Mouse (Mus musculus): ENCODE data around the gene Sema6d.

The Sema6d gene

GRCm38 (mm10) chr2:124621972-124622621 lies 532.3 kb downstream of the Sema6d start:
- DNase-seq = no peak

- DNase-seq = no peak
Measured at GRCm38 (mm10) chr2:124624247-124624929, 534.6 kb downstream of the Sema6d start.

GRCm38 (mm10) chr2:124626425-124626824 lies 536.7 kb downstream of the Sema6d start:
- DNase-seq = no peak

GRCm38 (mm10) chr2:124627664-124628063 lies 537.9 kb downstream of the Sema6d start:
- no peak for DNase-seq

- no peak for DNase-seq
Measured at GRCm38 (mm10) chr2:124628701-124629100, 538.9 kb downstream of the Sema6d start.

GRCm38 (mm10) chr2:124634400-124634998 lies 544.7 kb downstream of the Sema6d start:
- DNase-seq = no peak

- DNase-seq = no peak
Measured at GRCm38 (mm10) chr2:124635271-124635865, 545.6 kb downstream of the Sema6d start.

GRCm38 (mm10) chr2:124637080-124637479 lies 547.3 kb downstream of the Sema6d start:
- no peak for DNase-seq

GRCm38 (mm10) chr2:124639221-124639963 lies 549.6 kb downstream of the Sema6d start:
- no peak for DNase-seq

GRCm38 (mm10) chr2:124640500-124641193 lies 550.9 kb downstream of the Sema6d start:
- no peak for DNase-seq

- no peak for DNase-seq
Measured at GRCm38 (mm10) chr2:124641194-124641558, 551.4 kb downstream of the Sema6d start.

- no peak for DNase-seq
Measured at GRCm38 (mm10) chr2:124642131-124642530, 552.4 kb downstream of the Sema6d start.

- DNase-seq = no peak
Measured at GRCm38 (mm10) chr2:124650609-124651008, 560.8 kb downstream of the Sema6d start.

GRCm38 (mm10) chr2:124651146-124651545 lies 561.4 kb downstream of the Sema6d start:
- DNase-seq = no peak

GRCm38 (mm10) chr2:124653161-124653560 lies 563.4 kb downstream of the Sema6d start:
- no peak for DNase-seq

GRCm38 (mm10) chr2:124657358-124657757 lies 567.6 kb downstream of the Sema6d start:
- DNase-seq = no peak

- DNase-seq = no peak
Measured at GRCm38 (mm10) chr2:124658374-124658773, 568.6 kb downstream of the Sema6d start.

GRCm38 (mm10) chr2:124659601-124660000 lies 569.8 kb downstream of the Sema6d start:
- no peak for DNase-seq

GRCm38 (mm10) chr2:124660686-124661085 lies 570.9 kb downstream of the Sema6d start:
- DNase-seq = no peak

GRCm38 (mm10) chr2:124661316-124661715 lies 571.5 kb downstream of the Sema6d start:
- DNase-seq = no peak

GRCm38 (mm10) chr2:124662257-124662656 lies 572.5 kb downstream of the Sema6d start:
- DNase-seq = no peak

- DNase-seq = no peak
Measured at GRCm38 (mm10) chr2:124664191-124664590, 574.4 kb downstream of the Sema6d start.

All from right cerebral cortex, postnatal 25 days (tissue).